8 mouse cellular contexts compared by ENCODE assay signal in genomic region chr13:45000836-45001227, GRCm38 (mm10). TPM values are rescaled to one million over a fixed set of nuclear protein-coding genes. Genes with fewer than 3 reads are reported as not detected.
DNase-seq lines count a peak whose midpoint lies in the region; ATAC-seq lines count a peak whose summit lies in the region.

No protein-coding gene starts in this region.

- peaks cover 11% of the 10 kb centered on the region for H3K4me1 ChIP-seq in embryonic facial prominence, embryonic 14.5 days (ENCODE audit: control insufficient read depth, insufficient read depth, low read length)
- peaks cover 13% of the 10 kb centered on the region for H3K4me1 ChIP-seq in limb, embryonic 12.5 days (replicated peaks)
- H3K4me1 ChIP-seq in midbrain, embryonic 12.5 days: peaks cover 16% of the 10 kb centered on the region

- H3K9ac ChIP-seq in embryonic facial prominence, embryonic 14.5 days (ENCODE audit: low read depth, low read length): peak overlapping the region; percentile 88
- H3K9ac ChIP-seq in limb, embryonic 12.5 days (replicated peaks): peak overlapping the region; percentile 84
- peak overlapping the region; percentile 78; the same call in 1 of the 2 replicates for H3K9ac ChIP-seq in midbrain, embryonic 12.5 days (replicated peaks)

- H3K4me3 ChIP-seq in embryonic facial prominence, embryonic 14.5 days (ENCODE audit: low read depth, low read length): peak overlapping the region; percentile 88
- peak overlapping the region; percentile 87 for H3K4me3 ChIP-seq in limb, embryonic 12.5 days (replicated peaks)
- peak overlapping the region; percentile 88 for H3K4me3 ChIP-seq in midbrain, embryonic 12.5 days

- peak overlapping the region; percentile 78 for H3K4me2 ChIP-seq in embryonic facial prominence, embryonic 14.5 days (ENCODE audit: low read depth, low read length)
- peak overlapping the region; percentile 56 for H3K4me2 ChIP-seq in limb, embryonic 12.5 days
- peak overlapping the region; percentile 74 for H3K4me2 ChIP-seq in midbrain, embryonic 12.5 days (replicated peaks)

- H3K27me3 ChIP-seq in embryonic facial prominence, embryonic 14.5 days (replicated peaks; ENCODE audit: control insufficient read depth, insufficient read depth, low read length): no peaks in the 10 kb centered on the region
- no peaks in the 10 kb centered on the region for H3K27me3 ChIP-seq in limb, embryonic 12.5 days
- no peaks in the 10 kb centered on the region for H3K27me3 ChIP-seq in midbrain, embryonic 12.5 days

- H3K27ac ChIP-seq in embryonic facial prominence, embryonic 14.5 days (replicated peaks; ENCODE audit: low read depth, low read length): no peak overlapping the region
- H3K27ac ChIP-seq in limb, embryonic 12.5 days: no peak overlapping the region
- H3K27ac ChIP-seq in midbrain, embryonic 12.5 days (replicated peaks): no peak overlapping the region

- peak; percentile 39 for DNase-seq in layer of hippocampus, adult 11-12 months (ENCODE audit: low spot score)
- DNase-seq in layer of hippocampus, adult 9-10 months (ENCODE audit: low spot score): no peak
- DNase-seq in adrenal gland, postnatal 36 days: peak; percentile 37 to 63
- DNase-seq in embryonic facial prominence, embryonic 14.5 days (ENCODE audit: low spot score): peak; percentile 63
- DNase-seq in heart, postnatal 36 days: peak; percentile 38 to 43
- peak; percentile 70 for DNase-seq in thymus, postnatal 14 days

- peaks cover 7% of the 10 kb centered on the region for H3K36me3 ChIP-seq in embryonic facial prominence, embryonic 14.5 days (ENCODE audit: control insufficient read depth, insufficient read depth, low read length)
- peaks cover 9% of the 10 kb centered on the region for H3K36me3 ChIP-seq in limb, embryonic 12.5 days
- H3K36me3 ChIP-seq in midbrain, embryonic 12.5 days: no peaks in the 10 kb centered on the region

- intact Hi-C loops in heart, postnatal 36 days (cut with DNase I): no loop called here

- WGBS in embryonic facial prominence, embryonic 14.5 days: 19% methylated on average over 7 of the region's 7 CpGs
- WGBS in limb, embryonic 12.5 days: 25% methylated on average over 7 of the region's 7 CpGs
- WGBS in midbrain, embryonic 12.5 days: 28% methylated on average over 7 of the region's 7 CpGs

- no peaks in the 10 kb centered on the region for H3K9me3 ChIP-seq in embryonic facial prominence, embryonic 14.5 days (ENCODE audit: control insufficient read depth, low read length)
- no peaks in the 10 kb centered on the region for H3K9me3 ChIP-seq in limb, embryonic 12.5 days
- no peaks in the 10 kb centered on the region for H3K9me3 ChIP-seq in midbrain, embryonic 12.5 days

- no peak for ATAC-seq in embryonic facial prominence, embryonic 14.5 days (ENCODE audit: low read depth)
- no peak for ATAC-seq in limb, embryonic 12.5 days (ENCODE audit: insufficient number of reproducible peaks, insufficient read depth, low FRiP score, low TSS enrichment, low read depth)
- no peak for ATAC-seq in midbrain, embryonic 12.5 days (ENCODE audit: low FRiP score, low read depth)

RNA-seq across cellular contexts. Expression of gene Dtnbp1, which starts 1.1 kb away (rescaled TPM):
- total RNA-seq in adrenal gland, postnatal 36 days (2021): 10 to 100 TPM; 54.7 to 55.0 TPM
- 55.6 and 59.3 TPM in 2 replicates for polyA plus RNA-seq in embryonic facial prominence, embryonic 14.5 days (2014; fragmentation: Nextera tagmentation; extraction: Ambion mirVana)
- total RNA-seq in heart, postnatal 36 days (2021): 100 to 1,000 TPM; 100 to 108 TPM
- polyA plus RNA-seq in limb, embryonic 12.5 days (2016; fragmentation: Nextera tagmentation; extraction: Ambion mirVana): 76.2 and 83.6 TPM in 2 replicates
- 72.4 and 80.9 TPM in 2 replicates for polyA plus RNA-seq in midbrain, embryonic 12.5 days (2016; fragmentation: Nextera tagmentation; extraction: Ambion mirVana)
